20 mouse cellular contexts compared by ENCODE assay signal in the genomic region with DNA sequence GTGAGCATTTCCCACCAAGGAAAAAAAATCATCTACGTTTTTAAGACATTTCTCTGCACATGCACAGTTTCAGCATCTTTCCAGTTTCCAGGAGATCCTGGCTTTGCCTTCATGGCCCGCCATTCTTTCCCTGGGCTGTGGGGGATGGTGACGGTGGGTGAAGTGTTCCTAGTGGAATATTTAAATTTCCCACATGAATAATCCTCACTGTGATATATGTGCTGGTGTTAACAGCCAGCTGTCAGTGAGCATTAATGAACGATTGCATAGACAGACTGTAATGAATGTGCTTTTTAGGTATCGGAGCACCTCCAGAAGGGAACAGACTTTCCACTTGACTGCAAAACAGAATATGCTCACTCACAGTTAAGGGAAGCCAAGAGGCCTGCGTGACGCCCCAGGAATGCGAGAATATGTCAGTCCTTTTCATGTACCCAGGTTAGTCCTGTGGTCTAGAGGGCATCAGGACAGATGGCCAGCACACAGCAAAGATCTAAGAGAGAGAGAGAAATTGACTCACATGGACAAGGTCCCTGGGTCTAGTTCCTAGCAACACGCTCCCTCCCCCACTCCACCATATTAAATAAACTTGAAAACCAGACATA.
DNase-seq lines count a peak whose midpoint lies in the region; ATAC-seq and TF ChIP-seq lines count a peak whose summit lies in the region.
"Had no signal": no experiment of that assay in that cellular context is flagged by ENCODE, and none has a peak within 500 bp of the region (broad histone marks: within the 10 kb centered on the region; RNA-seq: fewer than 3 reads in every experiment).

No protein-coding gene starts in this region.

- H3K27ac ChIP-seq in midbrain, embryonic 13.5 days: peak overlapping the region; percentile 51
- no peak overlapping the region for H3K27ac ChIP-seq in midbrain, embryonic 11.5 days (ENCODE audit: low read depth, low read length)
- H3K27ac ChIP-seq in forebrain, postnatal 0 days (ENCODE audit: low read depth, low read length): no peak overlapping the region; the same call in 1 of the 2 replicates
- H3K27ac ChIP-seq: embryonic facial prominence, embryonic 12.5 days; heart, embryonic 10.5 days; limb, embryonic 15.5 days had no signal

- no peaks in the 10 kb centered on the region for H3K9me3 ChIP-seq in midbrain, embryonic 13.5 days
- no peaks in the 10 kb centered on the region for H3K9me3 ChIP-seq in midbrain, embryonic 11.5 days (ENCODE audit: control insufficient read depth, low read length)
- no peaks in the 10 kb centered on the region for H3K9me3 ChIP-seq in forebrain, postnatal 0 days (ENCODE audit: low read length)
- H3K9me3 ChIP-seq: embryonic facial prominence, embryonic 12.5 days; heart, embryonic 10.5 days; limb, embryonic 15.5 days had no signal

- no peak for TF ChIP-seq CTCF in forebrain, postnatal 0 days (IDR thresholded peaks at IDR 0.05; ENCODE audit: low read depth)

- no peaks in the 10 kb centered on the region for H3K27me3 ChIP-seq in midbrain, embryonic 13.5 days
- no peaks in the 10 kb centered on the region for H3K27me3 ChIP-seq in midbrain, embryonic 11.5 days (ENCODE audit: control insufficient read depth, insufficient read depth, low read length)
- no peaks in the 10 kb centered on the region for H3K27me3 ChIP-seq in forebrain, postnatal 0 days (ENCODE audit: insufficient read depth, low read length)
- H3K27me3 ChIP-seq: CH12.LX; embryonic facial prominence, embryonic 12.5 days; limb, embryonic 15.5 days had no signal

- peak; percentile 26 for DNase-seq in cerebellum, adult 11-12 months
- no peak for DNase-seq in cerebellum, postnatal 4 days (ENCODE audit: low spot score in 2 of 2)
- DNase-seq in midbrain, embryonic 11.5 days (ENCODE audit: low spot score, missing footprints): no peak
- peak; percentile 42 for DNase-seq in cerebellum, adult 9-10 months
- peak; percentile 36 for DNase-seq in forebrain, postnatal 0 days
- no peak for DNase-seq in right cerebral cortex, postnatal 10 days (ENCODE audit: low spot score in 2 of 2)
- no peak for DNase-seq in lung, postnatal 25 days (ENCODE audit: low spot score)
- DNase-seq: adrenal gland, postnatal 36 days; gastrocnemius, postnatal 10 days; kidney, postnatal 10 days; lung, adult 18-20 months; lung, postnatal 4 days; thymus, postnatal 14 days had no signal

- H3K4me2 ChIP-seq in midbrain, embryonic 13.5 days (replicated peaks): no peak overlapping the region
- H3K4me2 ChIP-seq in midbrain, embryonic 11.5 days: no peak overlapping the region
- H3K4me2 ChIP-seq in forebrain, postnatal 0 days (ENCODE audit: low read depth): no peak overlapping the region
- H3K4me2 ChIP-seq: embryonic facial prominence, embryonic 12.5 days; limb, embryonic 15.5 days had no signal

- 70% methylated on average over 9 of the region's 9 CpGs for WGBS in midbrain, embryonic 13.5 days
- WGBS in midbrain, embryonic 11.5 days: 82% methylated on average over 9 of the region's 9 CpGs
- 46% methylated on average over 9 of the region's 9 CpGs for WGBS in forebrain, postnatal 0 days

- no peak overlapping the region for H3K9ac ChIP-seq in midbrain, embryonic 13.5 days (replicated peaks)
- H3K9ac ChIP-seq in midbrain, embryonic 11.5 days (ENCODE audit: low read length): no peak overlapping the region
- no peak overlapping the region for H3K9ac ChIP-seq in forebrain, postnatal 0 days
- H3K9ac ChIP-seq: embryonic facial prominence, embryonic 12.5 days; limb, embryonic 15.5 days had no signal

- H3K4me1 ChIP-seq in midbrain, embryonic 13.5 days (replicated peaks): peaks cover 9% of the 10 kb centered on the region; the same call in 1 of the 2 replicates
- no peaks in the 10 kb centered on the region for H3K4me1 ChIP-seq in midbrain, embryonic 11.5 days (ENCODE audit: control insufficient read depth, insufficient read depth, low read length)
- no peaks in the 10 kb centered on the region for H3K4me1 ChIP-seq in forebrain, postnatal 0 days (ENCODE audit: insufficient read depth)
- H3K4me1 ChIP-seq: embryonic facial prominence, embryonic 12.5 days had no signal

- peaks cover 8% of the 10 kb centered on the region; the same call in 1 of the 2 replicates for H3K36me3 ChIP-seq in midbrain, embryonic 13.5 days
- no peaks in the 10 kb centered on the region for H3K36me3 ChIP-seq in midbrain, embryonic 11.5 days (ENCODE audit: control insufficient read depth, insufficient read depth, low read length)
- no peaks in the 10 kb centered on the region for H3K36me3 ChIP-seq in forebrain, postnatal 0 days (ENCODE audit: insufficient read depth)
- H3K36me3 ChIP-seq: heart, embryonic 10.5 days; limb, embryonic 15.5 days had no signal

- no peak for ATAC-seq in midbrain, embryonic 13.5 days
- no peak for ATAC-seq in midbrain, embryonic 11.5 days (ENCODE audit: low FRiP score)
- ATAC-seq in forebrain, postnatal 0 days: peak; percentile 34; the same call in 1 of the 2 replicates
- ATAC-seq: activated CD4-positive, CD25-positive, alpha-beta regulatory T cell, adult 4 months; intestine, postnatal 0 days had no signal

- no peak overlapping the region for H3K4me3 ChIP-seq in midbrain, embryonic 13.5 days (replicated peaks)
- no peak overlapping the region for H3K4me3 ChIP-seq in midbrain, embryonic 11.5 days (ENCODE audit: low read depth, low read length)
- no peak overlapping the region for H3K4me3 ChIP-seq in forebrain, postnatal 0 days (ENCODE audit: low read depth, low read length)
- H3K4me3 ChIP-seq: embryonic facial prominence, embryonic 12.5 days; heart, embryonic 10.5 days; limb, embryonic 15.5 days had no signal

Comparison
In these comparisons a context has a peak if more than half of its experiments do, and no peak if none do; other contexts are left out.
1. DNase-seq: peak in cerebellum, adult 11-12 months (single experiment), cerebellum, adult 9-10 months (single experiment) and forebrain, postnatal 0 days (single experiment); none in cerebellum, postnatal 4 days (0 of 2), midbrain, embryonic 11.5 days (single experiment), right cerebral cortex, postnatal 10 days (0 of 2) and lung, postnatal 25 days (single experiment).